Mouse (Mus musculus) limb, embryonic 14.5 days (tissue): ENCODE results near the gene Tbx2. TPM values are rescaled to one million over a fixed set of nuclear protein-coding genes. Genes with fewer than 3 reads are reported as not detected.

Experiments
- ATAC-seq: fragments of 200-750 bp; cut with Nextera tagmentation; 2 replicates; pipeline ENCODE4 v1.8.0; 2017; ENCODE audit warnings: low read depth, moderate number of reproducible peaks, moderate TSS enrichment; ENCODE audit not compliant: low FRiP score
- DNase-seq: peaks from one replicate; pipeline ENCODE4 v3.0.0-alpha.2; 2015; ENCODE audit warnings: low spot score
- H3K27ac ChIP-seq: fragments of 300-500 bp; sonication (generic); replicated peaks from 2 replicates; pipeline ENCODE4 v1.5.1; 2014; ENCODE audit warnings: low read depth, mild to moderate bottlenecking, low read length, moderate library complexity, mixed read lengths
- H3K27me3 ChIP-seq: fragments of 300-500 bp; sonication (generic); 2 replicates; pipeline ENCODE4 v1.6.1; 2014; ENCODE audit warnings: low read length, mixed read lengths; ENCODE audit not compliant: control insufficient read depth, insufficient read depth
- H3K36me3 ChIP-seq: fragments of 300-500 bp; sonication (generic); 2 replicates; pipeline ENCODE4 v1.6.1; 2014; ENCODE audit warnings: mild to moderate bottlenecking, low read length, moderate library complexity, mixed read lengths; ENCODE audit not compliant: control insufficient read depth, insufficient read depth
- H3K4me1 ChIP-seq: fragments of 300-500 bp; sonication (generic); 2 replicates; pipeline ENCODE4 v1.6.1; 2014; ENCODE audit warnings: antibody characterized with exemption, low read length, mixed read lengths; ENCODE audit not compliant: control insufficient read depth, insufficient read depth
- H3K4me2 ChIP-seq: fragments of 300-500 bp; sonication (generic); replicated peaks from 2 replicates; pipeline ENCODE4 v1.6.1; 2014; ENCODE audit warnings: low read depth, mild to moderate bottlenecking, low read length, moderate library complexity; ENCODE audit not compliant: severe bottlenecking
- H3K4me3 ChIP-seq: fragments of 300-500 bp; sonication (generic); replicated peaks from 2 replicates; pipeline ENCODE4 v1.5.1; 2014; ENCODE audit warnings: low read length
- H3K9ac ChIP-seq: fragments of 300-500 bp; sonication (generic); 2 replicates; pipeline ENCODE4 v1.6.1; 2014; ENCODE audit warnings: mild to moderate bottlenecking, low read depth, low read length, moderate library complexity; ENCODE audit not compliant: severe bottlenecking
- H3K9me3 ChIP-seq: fragments of 300-500 bp; sonication (generic); 2 replicates; pipeline ENCODE4 v1.6.1; 2016; ENCODE audit warnings: low read length; ENCODE audit not compliant: control insufficient read depth
- POLR2A ChIP-seq: fragments of 200-500 bp; IDR thresholded peaks from 2 replicates; pipeline ENCODE4 v1.8.0; 2012; ENCODE audit warnings: inconsistent platforms, mild to moderate bottlenecking, moderate library complexity, borderline replicate concordance; ENCODE audit not compliant: insufficient read depth, insufficient read length; ENCODE audit errors: extremely low read depth
- WGBS: fragments of 180-500 bp; shearing (Covaris S2); extraction: QIAGEN DNeasy Blood & Tissue Kit; methylation state at CpG from one replicate; pipeline ENCODE4 v1.1.7; 2014; 5-methylcytosine and 5-hydroxymethylcytosine counted together
- polyA plus RNA-seq, 2 experiments: library from polyadenylated mRNA; depleted of rRNA in 1 of 2; stranded (reverse) in 1 of 2; unstranded in 1 of 2; fragments of >200 nt; fragmentation: Nextera tagmentation in 1 of 2; extraction: Ambion mirVana in 1 of 2; gene quantifications; 2 replicates each; pipeline versions ENCODE4 v1.2.1 to v1.2.3; 2012 to 2014

The Tbx2 gene
- polyA plus RNA-seq, 2 experiments: 6.5 to 31.7 TPM

DNA sequence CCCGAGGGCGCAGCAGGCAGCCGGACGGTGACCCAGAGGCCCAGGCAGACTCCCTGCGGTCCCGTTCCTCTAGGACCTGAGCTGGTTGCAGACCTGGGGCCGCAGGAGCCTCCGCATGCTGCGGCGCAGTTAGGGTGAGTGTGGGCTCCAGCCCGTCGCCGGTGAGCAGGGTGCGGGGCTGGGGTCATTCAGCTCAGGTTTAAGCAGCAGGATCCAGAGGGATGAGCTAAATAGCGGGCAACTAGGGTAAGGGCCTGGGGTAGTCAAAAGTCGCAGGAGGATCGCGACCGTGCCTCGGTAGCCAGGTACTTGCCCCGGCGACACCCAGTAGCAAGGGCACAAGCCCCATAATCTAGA, 54.1 kb downstream of the Tbx2 start:
- 7% methylated on average over 21 of the region's 22 CpGs for WGBS
- Histone ChIP-seq H3K4me3 (peak overlapping the region; percentile 59), H3K4me2 (peak overlapping the region; percentile 50), H3K27ac (peak overlapping the region; percentile 88), H3K27me3 (peaks cover 34% of the 10 kb centered on the region), H3K9me3 (no peaks in the 10 kb centered on the region), H3K9ac (peak overlapping the region; percentile 92), H3K36me3 (no peaks in the 10 kb centered on the region), H3K4me1 (peaks cover 12% of the 10 kb centered on the region)
- DNase-seq (no peak), ATAC-seq (no peak)
- no peak for TF ChIP-seq POLR2A

DNA sequence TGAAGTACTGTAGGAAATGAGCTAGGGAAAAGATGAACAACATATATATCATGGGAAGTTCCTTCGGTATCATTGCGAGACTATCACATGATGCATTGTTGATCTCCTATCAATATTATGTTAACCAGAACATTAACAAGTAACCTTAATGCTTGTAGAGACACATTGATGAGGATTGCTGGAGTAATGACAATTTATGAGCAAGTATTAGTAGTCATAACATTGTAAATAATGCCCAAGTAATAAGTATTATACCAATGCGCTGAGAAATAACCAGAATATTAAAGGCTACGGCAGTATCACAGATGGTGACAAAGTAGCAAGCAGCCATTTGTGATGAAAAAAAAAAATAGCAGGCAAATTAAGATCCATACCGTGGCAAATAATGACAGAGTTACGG, 54.9 kb downstream of the Tbx2 start:
- Histone ChIP-seq H3K27me3 (peaks cover 42% of the 10 kb centered on the region), H3K4me3 (peak overlapping the region; percentile 59), H3K36me3 (no peaks in the 10 kb centered on the region), H3K9ac (peak overlapping the region; percentile 92), H3K4me1 (peaks cover 18% of the 10 kb centered on the region), H3K27ac (no peak overlapping the region), H3K4me2 (peak overlapping the region; percentile 73), H3K9me3 (no peaks in the 10 kb centered on the region)
- WGBS: 21% methylated on average over 6 of the region's 6 CpGs
- DNase-seq: no peak
- no peak for ATAC-seq
- TF ChIP-seq POLR2A: no peak

- DNase-seq (no peak), ATAC-seq (no peak)
- 8% methylated on average over 17 of the region's 17 CpGs for WGBS
- Histone ChIP-seq H3K9me3 (no peaks in the 10 kb centered on the region), H3K4me2 (peak overlapping the region; percentile 73), H3K4me1 (peaks cover 22% of the 10 kb centered on the region), H3K27ac (peak overlapping the region; percentile 93), H3K27me3 (peaks cover 49% of the 10 kb centered on the region), H3K9ac (peak overlapping the region; percentile 92), H3K36me3 (no peaks in the 10 kb centered on the region; the same call in 1 of the 2 replicates), H3K4me3 (peak overlapping the region; percentile 59)
- no peak for TF ChIP-seq POLR2A
Observed at GRCm38 (mm10) chr11:85887801-85888450, 55.6 kb downstream of the Tbx2 start.

GRCm38 (mm10) chr11:85888451-85888961, 56.2 kb downstream of the Tbx2 start:
- Histone ChIP-seq H3K4me2 (peak overlapping the region; percentile 73), H3K4me1 (peaks cover 27% of the 10 kb centered on the region), H3K9me3 (no peaks in the 10 kb centered on the region), H3K9ac (peak overlapping the region; percentile 92), H3K27ac (peak overlapping the region; percentile 93), H3K4me3 (peak overlapping the region; percentile 59), H3K27me3 (peaks cover 49% of the 10 kb centered on the region), H3K36me3 (no peaks in the 10 kb centered on the region; the same call in 1 of the 2 replicates)
- WGBS: 5% methylated on average over 24 of the region's 26 CpGs
- DNase-seq (no peak), ATAC-seq (no peak)
- no peak for TF ChIP-seq POLR2A

GRCm38 (mm10) chr11:85889056-85889729, 56.8 kb downstream of the Tbx2 start:
- Histone ChIP-seq H3K9me3 (no peaks in the 10 kb centered on the region), H3K4me3 (peak overlapping the region; percentile 59), H3K27ac (peak overlapping the region; percentile 93), H3K4me1 (peaks cover 27% of the 10 kb centered on the region), H3K36me3 (no peaks in the 10 kb centered on the region; the same call in 1 of the 2 replicates), H3K4me2 (peak overlapping the region; percentile 73), H3K27me3 (peaks cover 49% of the 10 kb centered on the region), H3K9ac (peak overlapping the region; percentile 92)
- 30% methylated on average over 8 of the region's 8 CpGs for WGBS
- ATAC-seq: no peak
- no peak for TF ChIP-seq POLR2A
- no peak for DNase-seq
